Mouse (Mus musculus) liver, adult 2 months (tissue): Measurements from ENCODE around the gene Myl6b.

Experiments
- CTCF ChIP-seq: fragments of 200-500 bp; IDR thresholded peaks from 2 replicates; pipeline ENCODE4 v1.5.1; 2011; ENCODE audit warnings: low read depth, low read length, control low read depth
- POLR2A ChIP-seq: fragments of 200-500 bp; IDR thresholded peaks from 2 replicates; pipeline ENCODE4 v1.6.1; 2011; ENCODE audit warnings: low read length, control low read depth; ENCODE audit not compliant: insufficient read depth; ENCODE audit errors: extremely low read depth

GRCm38 (mm10) chr10:128487861-128488712, 10.4 kb downstream of the Myl6b start:
- TF ChIP-seq POLR2A, result no peak
- no peak for TF ChIP-seq CTCF
